Mouse (Mus musculus): ENCODE results near the gene Naa11. TPM values are rescaled to one million over a fixed set of nuclear protein-coding genes. Genes with fewer than 3 reads are reported as not detected.

Naa11 gene
- total RNA-seq (2021) (not detected), polyA plus RNA-seq (2012; rRNA removed) (not detected in 2 replicates)
- long read RNA-seq, result 0 reads

DNA sequence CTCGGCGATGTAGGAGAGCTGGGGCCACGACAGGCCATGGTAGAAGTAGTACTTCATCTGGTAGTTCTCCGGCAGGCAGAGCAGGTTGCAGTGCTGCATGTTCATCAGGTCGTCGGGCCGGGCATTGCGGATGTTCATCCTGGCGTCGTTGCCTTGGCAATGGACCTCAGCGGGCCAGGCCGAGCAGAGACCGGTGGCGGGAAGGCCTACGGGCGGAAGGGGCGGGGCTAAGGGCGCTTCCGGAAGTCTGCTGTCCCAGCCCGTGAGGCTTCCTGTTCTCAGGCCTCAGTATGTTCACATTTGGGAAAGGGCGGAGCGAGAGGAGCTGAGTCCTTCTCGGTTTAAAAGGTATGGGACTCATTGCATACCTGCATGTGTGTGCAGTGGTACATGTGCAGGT, at the start of gene Naa11:
TSS of gene Naa11 (minus strand) at position 220 of the 400 bp plus-strand sequence.
- no peak for DNase-seq

DNA sequence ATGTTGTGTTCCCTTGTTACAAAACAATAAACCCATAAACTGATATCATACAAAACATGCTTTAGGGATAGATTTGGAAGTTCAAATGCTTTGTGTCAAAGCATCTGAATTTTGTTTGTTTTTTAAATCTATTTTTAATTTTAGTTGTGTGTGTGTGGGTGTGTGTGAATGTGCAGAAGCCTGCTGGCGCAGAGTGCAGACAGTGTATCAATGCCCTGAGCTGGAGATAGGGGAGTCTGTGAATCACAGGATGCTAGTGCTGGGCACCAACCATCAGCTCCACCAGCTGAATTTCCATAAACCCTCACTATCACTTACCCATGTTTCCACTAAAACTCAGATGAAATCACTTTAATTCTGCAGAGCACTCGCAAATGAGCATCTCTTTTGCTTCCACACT, 40.3 kb upstream of the Naa11 start:
- DNase-seq, result no peak

DNA sequence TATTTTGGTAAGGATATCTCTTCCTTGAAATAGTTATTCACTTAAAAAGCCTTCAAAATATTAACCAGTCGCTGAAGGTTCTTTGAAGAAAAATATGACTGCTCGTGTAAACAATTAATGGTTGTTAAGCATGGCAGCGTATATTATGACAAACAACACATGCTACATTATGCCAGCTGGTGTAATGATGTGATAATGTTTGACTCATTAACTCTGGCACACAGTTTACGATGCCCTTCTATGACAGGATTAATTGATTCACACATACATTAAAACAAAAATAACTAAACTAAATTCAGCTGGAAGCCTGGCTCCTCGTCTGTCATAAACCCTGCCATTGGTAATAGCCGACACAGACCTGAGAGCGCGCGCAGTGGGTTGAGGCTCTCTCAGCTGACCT, 37.8 kb upstream of the Naa11 start:
- DNase-seq, result no peak

DNA sequence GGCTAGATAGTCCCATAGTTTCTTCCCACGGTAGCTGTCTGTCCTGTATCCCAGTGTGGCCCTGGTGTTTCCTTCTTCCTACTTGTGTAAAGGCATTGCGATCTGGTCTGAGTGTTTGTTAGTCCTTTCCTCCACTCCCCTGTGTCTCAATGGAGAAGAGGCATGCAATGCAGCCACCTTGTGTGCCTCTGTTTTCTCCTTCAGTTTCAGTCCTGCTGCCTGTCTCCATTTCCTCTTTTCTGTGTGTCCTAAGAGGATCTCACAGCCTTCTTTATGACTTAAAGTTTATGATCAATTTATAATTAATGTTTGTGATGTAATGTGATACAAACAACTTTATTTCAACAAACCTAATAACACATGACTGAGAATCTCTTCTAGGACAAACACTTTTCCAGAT, 29.5 kb upstream of the Naa11 start:
- no peak for DNase-seq

DNA sequence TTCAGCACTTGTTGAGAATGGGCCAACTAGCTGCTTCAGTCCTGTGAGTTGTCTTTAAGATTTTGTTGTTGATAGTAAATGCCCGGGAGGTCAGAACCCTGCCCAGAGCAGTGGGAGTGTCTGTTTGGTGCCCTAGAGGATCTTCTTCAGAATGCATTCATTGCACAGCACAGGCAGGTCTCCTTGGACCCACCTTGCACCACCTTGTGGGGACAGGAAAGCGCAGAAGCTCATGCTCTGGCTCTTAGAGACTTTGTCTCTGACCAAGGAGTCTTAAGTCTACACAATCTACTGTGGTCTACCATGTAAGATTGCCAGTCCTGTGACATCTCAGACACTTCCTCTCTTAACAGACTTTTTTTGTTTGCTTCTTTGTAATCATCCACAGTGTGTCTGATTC, 25.0 kb upstream of the Naa11 start:
- no peak for DNase-seq

DNA sequence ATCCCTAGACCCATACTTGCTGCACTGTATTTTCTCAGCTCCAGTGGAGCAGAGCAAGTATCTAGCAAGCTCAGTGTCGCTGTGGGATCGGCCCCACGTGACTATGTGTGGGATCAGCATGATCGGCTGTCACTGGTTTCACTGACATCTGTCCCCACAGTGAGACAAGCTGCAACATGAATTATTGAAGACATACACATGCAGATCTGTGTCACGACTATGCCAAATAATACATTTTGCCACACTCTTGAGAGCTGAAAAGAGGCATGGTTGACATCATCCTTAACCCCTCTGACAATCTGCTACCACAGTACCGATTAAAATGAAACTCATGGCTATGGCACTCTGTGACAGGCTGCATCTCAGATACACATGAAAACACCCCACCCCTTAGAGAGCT, 23.7 kb upstream of the Naa11 start:
- DNase-seq, result no peak

DNA sequence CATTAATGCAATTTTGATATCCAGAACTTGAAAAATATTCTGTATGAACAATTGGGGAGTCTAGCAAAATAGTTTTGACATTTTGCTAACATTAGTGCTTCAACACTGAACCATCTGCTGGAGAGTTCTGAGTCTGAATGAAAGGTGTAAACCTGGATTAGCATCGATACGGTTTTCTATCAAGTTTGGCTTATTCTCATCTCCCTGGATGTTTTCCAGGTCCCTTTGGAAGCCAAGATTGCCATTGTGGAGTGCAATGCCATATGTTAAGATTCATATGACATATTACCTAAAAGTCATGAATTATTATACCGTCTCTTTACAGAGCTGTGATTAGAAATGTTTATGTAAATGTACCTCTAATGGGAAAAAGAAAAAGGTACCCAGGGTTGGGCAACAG, 21.5 kb upstream of the Naa11 start:
- no peak for DNase-seq

DNA sequence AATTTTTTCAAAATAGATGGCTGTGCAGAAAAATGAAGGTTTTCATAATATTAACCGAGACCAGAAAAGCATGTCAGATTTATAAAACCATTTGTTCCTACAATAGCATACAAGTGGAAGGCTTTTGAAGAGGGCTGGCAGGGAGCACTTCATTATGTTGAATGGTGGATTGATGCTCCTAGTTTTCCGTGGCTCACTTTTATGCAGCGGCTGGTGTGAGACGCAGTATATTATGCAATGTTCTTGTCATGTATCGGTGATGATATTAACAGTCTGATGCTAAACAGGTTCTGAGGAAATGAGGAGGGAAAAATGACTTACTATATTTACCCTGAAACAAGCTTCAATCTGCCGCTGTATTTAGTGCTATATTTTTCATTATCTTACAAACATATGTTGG, 18.0 kb upstream of the Naa11 start:
- DNase-seq, result no peak

DNA sequence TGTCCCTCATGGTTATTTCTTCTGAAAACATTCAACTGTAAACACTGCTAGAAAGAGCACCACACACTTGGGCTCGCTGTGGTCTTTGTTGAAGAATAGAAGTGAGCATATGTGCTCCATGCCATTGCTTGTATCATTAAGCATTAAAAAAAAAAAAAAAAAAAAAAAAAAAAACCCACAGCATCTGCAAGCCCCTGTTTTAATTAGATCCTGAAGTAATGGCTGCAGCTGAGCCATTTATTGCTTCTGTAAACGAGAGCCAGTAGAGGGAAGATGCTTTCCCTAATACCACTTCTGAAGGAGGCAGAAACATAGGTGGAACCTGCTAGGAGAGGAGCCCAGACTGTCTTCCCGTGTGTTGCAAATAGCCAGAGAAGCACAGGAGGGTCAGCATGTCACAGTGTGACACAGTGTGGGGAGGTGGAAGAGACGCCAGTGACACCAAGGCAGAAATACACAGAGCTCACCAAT, 17.1 kb upstream of the Naa11 start:
- DNase-seq, result no peak

DNA sequence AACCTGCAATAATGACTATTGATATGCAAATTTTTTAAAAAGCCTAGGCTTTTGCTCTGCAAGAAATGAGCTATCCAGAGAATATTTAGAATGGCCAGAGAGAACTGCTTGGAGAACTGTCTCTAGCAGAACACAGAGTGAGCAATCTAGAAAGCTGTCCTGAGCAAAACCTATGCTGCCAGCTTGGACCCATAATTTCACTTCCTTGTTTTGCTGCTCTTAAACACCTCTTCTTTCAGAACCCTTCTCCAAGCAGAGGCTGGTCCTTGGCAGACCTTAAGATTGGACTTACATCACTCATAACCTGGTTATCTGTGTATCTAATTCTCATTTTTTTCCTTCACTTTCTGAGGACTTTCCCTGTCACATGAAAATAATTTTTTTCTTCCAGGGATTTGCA, 8.9 kb upstream of the Naa11 start:
- no peak for DNase-seq

DNA sequence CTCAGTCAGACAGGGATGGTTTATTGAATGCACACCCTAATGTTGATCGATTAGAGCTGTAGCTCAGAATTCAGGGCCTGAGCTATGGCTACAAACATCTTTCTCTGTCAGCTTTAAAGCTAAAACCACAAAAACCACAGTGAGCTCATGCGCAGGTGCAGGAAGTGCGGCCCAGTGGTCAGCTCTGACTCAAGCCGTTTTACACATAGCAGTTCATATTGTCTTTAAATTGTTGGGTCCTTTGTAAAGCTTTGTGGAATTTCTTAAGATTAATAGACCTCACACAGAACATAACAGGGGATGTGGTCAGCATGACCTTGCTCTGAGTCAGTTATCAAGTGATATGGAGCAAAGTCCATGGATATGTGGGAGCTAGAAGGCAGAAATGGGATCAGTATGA, 5.4 kb upstream of the Naa11 start:
- no peak for DNase-seq

DNA sequence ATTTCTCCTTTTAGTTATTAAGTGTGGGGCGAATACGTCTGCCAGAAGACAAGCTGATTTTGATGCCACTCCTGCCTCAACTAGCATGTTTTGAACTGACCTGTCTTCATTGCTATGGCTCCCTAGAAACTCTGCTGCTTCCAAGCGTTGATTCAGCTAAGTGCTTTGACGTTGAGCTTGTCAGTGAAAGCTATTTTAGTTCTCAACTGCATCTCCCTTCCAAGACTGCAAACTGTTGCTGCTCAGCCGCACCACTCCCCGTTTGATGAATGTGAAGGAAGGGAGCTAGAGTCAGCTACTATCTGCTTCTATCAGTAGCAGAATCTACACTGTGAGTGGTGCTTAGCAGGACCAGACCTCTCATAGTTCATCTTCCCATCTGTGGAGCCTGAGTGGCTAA, 4.6 kb downstream of the Naa11 start:
- no peak for DNase-seq

DNA sequence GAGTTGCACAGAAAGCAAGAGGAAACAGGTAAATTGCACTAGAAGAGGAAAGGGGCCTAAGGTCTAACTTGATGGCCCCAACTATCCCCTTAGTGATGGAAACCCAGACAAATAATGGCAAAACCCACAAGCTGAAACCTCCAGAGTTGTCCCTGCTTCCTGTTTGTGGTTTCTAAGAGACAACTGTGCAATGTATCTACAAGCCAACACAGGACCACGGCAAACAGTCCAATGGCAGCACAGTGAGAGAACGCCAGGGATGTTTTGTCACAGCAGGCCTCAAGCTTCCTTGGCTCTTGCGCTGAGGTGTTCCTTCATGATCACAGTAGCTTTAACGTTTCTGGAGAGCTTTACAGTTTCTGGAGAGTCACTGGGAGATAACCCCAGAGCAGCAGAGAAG, 7.8 kb downstream of the Naa11 start:
- DNase-seq, result no peak

DNA sequence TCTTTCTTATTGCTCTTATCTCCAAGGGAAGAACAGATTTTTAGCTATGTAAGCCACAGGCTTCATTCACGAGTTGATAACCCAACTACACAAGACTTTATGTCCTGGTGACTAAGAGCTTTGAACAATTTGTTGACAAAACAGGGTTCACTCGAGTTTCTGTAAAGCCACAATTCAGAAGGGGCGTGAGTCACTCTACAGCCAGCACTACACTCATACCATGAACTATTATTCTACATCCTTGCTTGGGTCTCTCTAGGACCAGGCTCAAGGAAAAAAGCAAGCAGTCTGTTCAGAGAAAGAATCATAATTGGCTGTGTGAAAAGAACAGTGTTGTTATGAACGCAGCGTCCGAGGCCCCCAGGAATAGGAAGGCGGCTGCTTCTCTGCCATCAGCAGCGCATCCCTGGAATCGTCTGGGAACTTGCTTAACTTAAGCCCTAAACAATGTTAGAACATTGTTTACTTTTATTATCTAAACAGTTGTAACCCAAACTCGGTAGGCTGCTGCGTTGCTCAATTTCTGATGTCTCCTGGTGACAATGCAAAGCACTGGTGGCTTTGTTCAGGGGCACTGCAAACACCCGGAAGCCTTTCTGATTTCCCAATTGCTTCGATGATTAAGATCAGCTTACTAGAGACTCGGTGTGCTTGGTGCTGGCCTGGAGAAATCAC, 9.5 kb downstream of the Naa11 start:
- no peak for DNase-seq

DNA sequence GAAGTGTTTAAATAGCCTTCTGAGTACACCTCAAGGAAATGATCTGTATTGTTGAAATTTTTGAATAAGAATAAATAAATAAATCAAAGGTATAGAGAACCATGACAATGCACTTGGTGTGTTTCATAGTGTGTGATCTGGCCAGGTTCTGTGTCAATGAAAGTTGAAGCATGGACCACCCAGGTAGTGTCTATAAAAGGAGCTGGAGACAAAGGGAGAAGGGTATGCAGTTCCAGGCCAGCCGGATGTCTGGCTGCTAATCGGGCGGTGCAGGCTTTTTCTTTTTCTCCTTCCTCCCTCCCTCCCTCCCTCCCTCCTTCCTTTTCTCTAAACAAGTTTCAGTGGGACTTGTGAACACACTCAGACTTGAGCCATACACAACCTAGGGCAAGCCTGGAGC, 12.2 kb downstream of the Naa11 start:
- DNase-seq, result no peak

DNA sequence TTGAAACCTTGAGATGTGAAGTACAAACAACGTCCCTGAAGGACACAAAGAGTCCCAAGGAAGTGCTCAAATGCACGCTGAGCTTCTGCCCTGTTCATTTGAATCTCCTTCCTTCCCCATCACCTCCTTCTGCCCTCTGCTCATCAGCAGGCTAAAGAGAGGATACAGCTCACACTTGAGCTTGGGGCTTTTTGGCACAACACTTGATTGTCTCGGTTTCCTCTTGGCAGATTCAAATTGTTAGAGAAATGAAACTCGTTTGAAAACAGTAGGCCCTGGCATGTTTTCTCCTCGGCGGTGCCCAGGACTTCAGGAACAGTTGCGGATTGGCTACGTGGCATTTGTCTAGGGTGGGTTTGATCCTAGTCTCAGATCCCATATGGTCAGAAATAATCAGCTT, 27.4 kb downstream of the Naa11 start:
- DNase-seq, result no peak

DNA sequence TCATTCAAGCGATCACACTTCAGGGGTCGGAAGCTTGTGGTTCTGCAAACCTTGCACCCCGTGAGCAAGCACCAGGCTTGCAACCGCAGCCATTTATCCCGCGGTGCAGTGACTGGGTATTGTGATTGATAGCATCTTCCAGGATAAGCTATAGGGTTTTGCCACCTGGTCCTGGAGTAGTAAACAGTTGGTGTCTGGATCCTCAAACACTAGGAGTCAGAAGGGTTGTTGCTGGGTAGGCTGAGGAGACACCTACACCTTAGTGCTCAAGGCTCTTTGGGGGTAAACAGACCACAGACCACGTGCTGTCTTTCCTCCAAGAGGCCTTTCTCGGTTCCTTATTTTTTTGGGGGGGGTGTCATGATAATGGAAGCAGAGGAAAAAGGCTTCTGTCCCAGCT, 27.9 kb downstream of the Naa11 start:
- no peak for DNase-seq

DNA sequence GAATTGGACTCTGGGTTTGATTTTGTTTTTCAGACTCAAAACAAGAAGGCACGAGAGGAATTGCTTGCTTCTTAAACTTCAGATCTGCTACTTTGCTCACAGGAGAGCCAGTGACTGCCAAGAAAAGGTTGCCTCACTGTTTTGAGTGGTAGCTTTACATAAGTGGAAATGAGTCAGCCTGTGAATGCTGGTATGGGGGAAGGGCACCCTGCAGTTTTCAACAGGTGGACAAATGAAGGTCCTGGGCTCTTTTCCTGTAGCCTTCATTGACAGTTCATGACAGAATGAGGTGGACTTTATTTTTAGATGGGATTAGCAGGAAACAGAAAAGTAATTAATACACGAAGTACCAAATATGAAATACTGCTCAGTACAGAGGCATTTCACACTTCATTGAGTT, 29.6 kb downstream of the Naa11 start:
- no peak for DNase-seq

DNA sequence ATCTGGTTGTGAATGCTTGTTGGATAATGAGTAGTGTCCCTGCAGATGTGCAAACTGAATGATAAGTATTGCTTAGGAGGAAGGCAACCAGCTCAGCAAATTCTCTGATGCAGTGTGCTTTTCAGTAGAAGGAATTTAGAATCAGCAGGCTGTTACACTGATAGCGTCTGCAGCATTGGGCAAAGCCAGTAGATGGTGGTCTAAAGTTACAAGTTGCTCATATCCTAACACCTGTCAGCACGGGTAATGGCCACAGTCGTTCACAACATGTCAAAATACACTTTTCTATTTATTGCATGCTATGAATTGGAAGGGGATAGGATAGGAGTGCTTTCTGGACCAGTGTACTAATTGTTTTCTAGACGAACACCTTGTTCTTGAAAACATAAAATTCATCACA, 33.1 kb downstream of the Naa11 start:
- no peak for DNase-seq

DNA sequence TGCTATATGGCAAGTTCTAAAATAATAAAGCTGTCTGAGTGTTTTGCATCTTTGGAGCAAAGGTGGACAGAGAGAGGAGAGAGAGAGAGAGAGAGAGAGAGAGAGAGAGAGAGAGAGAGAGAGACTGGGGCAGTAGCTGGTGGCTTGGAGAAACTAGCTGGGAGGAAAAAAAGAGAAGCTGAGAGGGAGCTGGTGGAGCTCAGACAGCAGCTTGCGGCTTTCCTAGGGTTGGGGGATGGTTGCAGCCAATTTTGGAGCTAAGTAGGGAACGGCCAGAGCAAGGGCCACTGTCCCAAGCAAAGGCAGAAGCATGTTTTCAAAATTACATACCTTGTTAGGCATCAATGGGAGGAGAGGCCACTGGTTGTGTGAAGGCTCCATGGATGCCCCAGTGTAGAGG, 36.0 kb downstream of the Naa11 start:
- DNase-seq, result no peak

DNA sequence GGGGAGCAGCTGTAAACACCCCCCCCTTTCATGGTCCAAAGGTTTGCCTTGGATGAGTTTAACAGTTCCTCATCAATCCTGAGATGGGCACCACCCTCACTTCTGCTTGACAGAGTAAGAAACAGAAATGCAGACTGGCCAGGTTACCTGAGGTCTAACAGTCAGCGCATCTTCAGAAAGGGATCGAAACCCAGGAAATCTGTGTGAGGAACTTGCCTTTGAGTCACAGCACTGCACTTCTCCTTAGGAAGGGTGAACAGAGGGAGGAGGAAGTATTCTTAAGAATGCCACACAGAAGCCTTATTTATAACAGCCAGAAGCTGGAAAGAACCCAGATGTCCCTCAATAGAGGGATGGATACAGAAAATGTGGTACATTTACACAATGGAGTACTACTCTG, 37.0 kb downstream of the Naa11 start:
- DNase-seq, result no peak

DNA sequence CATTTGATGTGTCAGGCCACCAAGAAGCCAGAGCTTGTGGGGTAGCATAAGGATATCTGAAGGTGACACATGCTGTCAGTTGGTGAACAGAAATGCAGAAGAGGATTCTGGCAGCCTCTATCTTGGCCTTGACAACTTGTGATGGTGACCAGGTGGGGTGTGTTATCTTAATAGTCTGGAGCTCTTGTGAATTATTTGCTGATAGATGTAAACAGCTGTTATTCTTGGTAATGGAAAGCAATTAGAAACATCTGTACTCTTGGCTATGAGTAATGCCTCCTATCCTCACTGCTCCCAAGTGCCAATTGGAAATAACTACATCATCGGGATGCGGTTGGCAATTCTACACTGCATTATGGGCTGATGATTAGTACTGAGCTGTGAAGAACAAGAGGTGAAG, 43.4 kb downstream of the Naa11 start:
- DNase-seq, result no peak

DNA sequence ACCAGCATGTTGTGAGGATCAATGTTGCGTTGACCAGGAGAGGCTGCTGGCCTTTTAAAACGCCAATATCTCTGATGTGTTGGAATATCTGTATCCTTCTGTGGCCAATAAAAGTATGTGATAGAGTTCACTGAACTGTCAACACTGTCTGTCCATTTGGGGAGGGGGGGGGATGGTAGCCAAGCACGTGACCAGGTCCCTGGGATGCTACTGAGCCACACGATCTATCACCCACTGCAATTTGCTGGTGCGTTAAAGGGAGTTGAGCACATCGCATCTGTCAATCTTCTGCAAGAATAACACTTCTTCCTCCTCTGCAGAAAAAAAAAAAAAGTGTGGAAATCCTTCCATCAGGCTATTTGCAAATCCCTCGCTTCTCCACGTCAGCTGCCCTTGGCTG, 43.9 kb downstream of the Naa11 start:
- DNase-seq, result no peak

DNA sequence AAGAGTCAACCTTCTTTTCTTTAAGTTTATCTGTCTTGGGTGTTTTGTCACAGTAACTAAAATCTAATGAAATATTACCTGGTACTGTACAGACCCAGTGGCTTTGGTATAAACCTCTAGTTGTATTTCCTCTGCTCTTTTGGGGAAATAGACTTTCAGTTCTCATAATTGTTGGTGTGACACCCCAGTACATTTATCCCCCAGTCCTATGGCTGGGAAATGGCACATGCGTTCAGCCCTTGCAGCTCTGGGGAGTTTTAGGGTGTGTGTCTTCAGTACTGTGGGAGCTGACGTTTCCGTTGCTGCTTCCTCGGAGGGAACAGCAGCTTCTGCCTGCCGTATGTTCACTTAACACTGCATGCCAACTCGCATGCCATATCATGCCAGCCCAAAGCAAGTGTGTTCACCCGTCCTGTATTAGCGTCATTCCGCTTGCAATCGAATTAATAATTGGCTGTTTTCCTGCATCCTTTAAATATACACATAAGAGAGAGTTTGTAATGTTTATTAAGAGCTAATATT, 46.4 kb downstream of the Naa11 start:
- DNase-seq, result no peak

DNA sequence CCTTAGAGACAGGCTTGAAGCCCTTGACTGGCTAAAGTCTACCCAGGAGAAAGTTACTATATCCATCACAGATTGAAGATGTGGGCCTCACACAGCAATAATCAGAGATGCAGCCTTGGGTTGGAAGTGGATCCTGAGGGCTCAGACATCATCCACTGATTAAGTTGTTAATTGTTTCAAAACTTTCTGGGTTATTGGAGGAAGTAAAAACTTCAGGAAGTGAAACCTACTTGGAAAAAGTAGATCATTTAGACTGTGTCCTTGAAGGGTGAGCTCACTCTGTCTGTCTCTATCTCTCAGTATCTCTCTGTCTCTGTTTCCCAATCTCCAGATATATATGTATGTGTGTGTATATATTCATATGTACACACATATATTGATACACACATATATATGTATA, 47.0 kb downstream of the Naa11 start:
- no peak for DNase-seq

All from adrenal gland, adult 2 months (tissue).